Mouse (Mus musculus): ENCODE data around the gene Prelp.

Prelp gene

GRCm38 (mm10) chr1:133918088-133918470, 3.1 kb downstream of the Prelp start:
- no peak for DNase-seq (ENCODE audit: low read depth, low spot score)
- Histone ChIP-seq H3K27me3 (ENCODE audit: control insufficient read depth, insufficient read depth, low read length, poor library complexity, severe bottlenecking) (no peaks in the 10 kb centered on the region), H3K36me3 (ENCODE audit: control insufficient read depth, insufficient read depth, low read length, poor library complexity, severe bottlenecking) (no peaks in the 10 kb centered on the region)

GRCm38 (mm10) chr1:133917456-133918087, 3.6 kb downstream of the Prelp start:
- no peaks in the 10 kb centered on the region for H3K27me3 ChIP-seq (ENCODE audit: control insufficient read depth, insufficient read depth, low read length, poor library complexity, severe bottlenecking)
- H3K36me3 ChIP-seq (ENCODE audit: control insufficient read depth, insufficient read depth, low read length, poor library complexity, severe bottlenecking): no peaks in the 10 kb centered on the region
- DNase-seq (ENCODE audit: low read depth, low spot score): no peak

DNA sequence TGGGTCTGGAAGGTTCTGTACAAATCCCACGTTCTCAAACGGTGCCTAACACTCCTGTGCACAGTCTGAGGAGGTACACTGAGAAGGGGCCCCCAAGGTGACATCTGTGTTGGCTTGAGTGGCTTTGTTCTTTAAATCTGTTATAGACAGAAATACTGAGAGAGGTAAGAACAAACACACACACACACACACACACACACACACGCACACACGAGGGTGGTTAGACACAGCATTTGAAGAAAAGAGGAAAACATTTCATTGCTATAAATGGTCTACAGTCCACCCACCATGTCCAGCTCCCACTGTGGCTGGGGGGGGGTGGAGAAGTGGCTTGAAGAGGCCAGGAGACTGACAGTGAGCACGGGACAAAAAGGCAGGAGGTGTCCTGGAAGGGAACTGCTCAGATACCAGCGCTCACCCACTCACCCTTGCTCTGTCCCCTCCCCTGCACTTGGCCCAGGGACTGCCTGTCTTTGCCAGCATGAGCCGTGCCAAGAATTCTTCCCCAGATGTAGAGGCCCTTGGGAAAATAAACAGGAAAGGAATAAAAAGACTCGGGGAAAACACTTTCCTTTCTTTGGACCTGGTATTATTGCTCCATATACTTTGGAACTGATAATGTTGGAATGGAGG, 5.4 kb downstream of the Prelp start:
- DNase-seq (ENCODE audit: low read depth, low spot score): no peak
- Histone ChIP-seq H3K27me3 (ENCODE audit: control insufficient read depth, insufficient read depth, low read length, poor library complexity, severe bottlenecking) (no peaks in the 10 kb centered on the region), H3K36me3 (ENCODE audit: control insufficient read depth, insufficient read depth, low read length, poor library complexity, severe bottlenecking) (no peaks in the 10 kb centered on the region)

- no peaks in the 10 kb centered on the region for H3K27me3 ChIP-seq (ENCODE audit: control insufficient read depth, insufficient read depth, low read length, poor library complexity, severe bottlenecking)
- DNase-seq (ENCODE audit: low read depth, low spot score): no peak
- H3K36me3 ChIP-seq (ENCODE audit: control insufficient read depth, insufficient read depth, low read length, poor library complexity, severe bottlenecking): no peaks in the 10 kb centered on the region
Measured at GRCm38 (mm10) chr1:133915115-133915514, 6.1 kb downstream of the Prelp start.

DNA sequence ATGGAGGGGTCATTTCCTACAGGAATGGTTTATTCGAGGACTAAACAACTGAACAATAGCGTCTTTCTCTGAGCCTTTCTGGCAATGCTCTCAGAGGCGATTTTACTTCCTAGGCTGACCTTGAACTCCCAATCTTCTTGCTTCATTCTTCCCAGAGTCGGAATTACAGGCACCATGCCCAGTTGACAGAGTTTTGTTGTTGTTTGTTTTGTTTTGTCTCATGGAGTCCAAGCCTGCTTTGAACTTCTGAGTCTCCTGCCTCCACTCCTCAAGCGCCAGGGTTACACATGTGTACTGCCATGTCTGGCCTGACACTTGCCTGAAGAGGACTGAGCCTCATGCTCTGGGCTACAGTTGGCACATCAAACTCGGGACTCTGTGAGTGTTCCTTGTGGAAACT, 8.2 kb downstream of the Prelp start:
- Histone ChIP-seq H3K27me3 (ENCODE audit: control insufficient read depth, insufficient read depth, low read length, poor library complexity, severe bottlenecking) (no peaks in the 10 kb centered on the region), H3K36me3 (ENCODE audit: control insufficient read depth, insufficient read depth, low read length, poor library complexity, severe bottlenecking) (no peaks in the 10 kb centered on the region)
- no peak for DNase-seq (ENCODE audit: low read depth, low spot score)

DNA sequence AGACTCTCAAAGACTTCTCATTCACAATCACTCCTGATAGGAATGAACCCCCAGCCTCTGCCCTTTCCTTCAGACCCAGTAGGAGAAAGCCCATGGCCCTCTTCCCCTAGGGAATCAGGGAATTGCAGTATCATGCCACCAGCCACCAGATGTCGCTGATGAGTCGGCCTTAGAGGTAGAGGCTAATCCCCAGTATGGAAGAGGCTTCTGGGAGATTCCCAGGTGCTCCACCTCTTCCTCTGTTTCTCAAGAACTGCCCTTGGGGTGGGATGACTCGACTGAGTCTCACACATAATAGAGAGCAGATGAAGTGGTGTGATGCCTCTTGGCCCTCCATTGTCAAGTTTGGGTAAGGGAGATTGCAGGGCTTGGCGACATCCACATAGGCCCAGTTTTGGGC, 9.8 kb downstream of the Prelp start:
- DNase-seq (ENCODE audit: low read depth, low spot score): peak; percentile 59
- H3K36me3 ChIP-seq (ENCODE audit: control insufficient read depth, insufficient read depth, low read length, poor library complexity, severe bottlenecking): no peaks in the 10 kb centered on the region
- no peaks in the 10 kb centered on the region for H3K27me3 ChIP-seq (ENCODE audit: control insufficient read depth, insufficient read depth, low read length, poor library complexity, severe bottlenecking)

GRCm38 (mm10) chr1:133911008-133911407, 10.2 kb downstream of the Prelp start:
- H3K36me3 ChIP-seq (ENCODE audit: control insufficient read depth, insufficient read depth, low read length, poor library complexity, severe bottlenecking): no peaks in the 10 kb centered on the region
- no peaks in the 10 kb centered on the region for H3K27me3 ChIP-seq (ENCODE audit: control insufficient read depth, insufficient read depth, low read length, poor library complexity, severe bottlenecking)
- DNase-seq (ENCODE audit: low read depth, low spot score): no peak

DNA sequence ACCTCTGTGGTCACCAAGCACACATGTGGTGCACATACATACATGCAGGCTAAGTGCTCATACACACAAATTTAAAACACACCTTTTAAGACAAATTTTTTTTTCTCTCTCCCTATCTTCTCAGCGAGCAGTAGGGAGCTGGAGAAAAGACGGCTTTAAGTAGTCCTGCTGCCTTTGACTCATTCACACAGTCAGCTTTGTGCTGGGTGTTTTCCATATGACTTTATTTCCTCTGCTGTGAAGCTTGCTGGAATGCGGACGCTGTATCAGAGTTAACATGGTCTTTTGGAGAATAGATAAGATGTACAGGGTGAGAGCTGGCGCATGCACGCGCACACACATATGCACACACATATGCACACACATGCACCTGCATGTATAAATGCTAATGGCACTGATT, 11.1 kb downstream of the Prelp start:
- H3K36me3 ChIP-seq (ENCODE audit: control insufficient read depth, insufficient read depth, low read length, poor library complexity, severe bottlenecking): no peaks in the 10 kb centered on the region
- DNase-seq (ENCODE audit: low read depth, low spot score): no peak
- H3K27me3 ChIP-seq (ENCODE audit: control insufficient read depth, insufficient read depth, low read length, poor library complexity, severe bottlenecking): no peaks in the 10 kb centered on the region

GRCm38 (mm10) chr1:133908659-133909575, 12.3 kb downstream of the Prelp start:
- H3K27me3 ChIP-seq (ENCODE audit: control insufficient read depth, insufficient read depth, low read length, poor library complexity, severe bottlenecking): no peaks in the 10 kb centered on the region
- no peaks in the 10 kb centered on the region for H3K36me3 ChIP-seq (ENCODE audit: control insufficient read depth, insufficient read depth, low read length, poor library complexity, severe bottlenecking)
- no peak for DNase-seq (ENCODE audit: low read depth, low spot score)

DNA sequence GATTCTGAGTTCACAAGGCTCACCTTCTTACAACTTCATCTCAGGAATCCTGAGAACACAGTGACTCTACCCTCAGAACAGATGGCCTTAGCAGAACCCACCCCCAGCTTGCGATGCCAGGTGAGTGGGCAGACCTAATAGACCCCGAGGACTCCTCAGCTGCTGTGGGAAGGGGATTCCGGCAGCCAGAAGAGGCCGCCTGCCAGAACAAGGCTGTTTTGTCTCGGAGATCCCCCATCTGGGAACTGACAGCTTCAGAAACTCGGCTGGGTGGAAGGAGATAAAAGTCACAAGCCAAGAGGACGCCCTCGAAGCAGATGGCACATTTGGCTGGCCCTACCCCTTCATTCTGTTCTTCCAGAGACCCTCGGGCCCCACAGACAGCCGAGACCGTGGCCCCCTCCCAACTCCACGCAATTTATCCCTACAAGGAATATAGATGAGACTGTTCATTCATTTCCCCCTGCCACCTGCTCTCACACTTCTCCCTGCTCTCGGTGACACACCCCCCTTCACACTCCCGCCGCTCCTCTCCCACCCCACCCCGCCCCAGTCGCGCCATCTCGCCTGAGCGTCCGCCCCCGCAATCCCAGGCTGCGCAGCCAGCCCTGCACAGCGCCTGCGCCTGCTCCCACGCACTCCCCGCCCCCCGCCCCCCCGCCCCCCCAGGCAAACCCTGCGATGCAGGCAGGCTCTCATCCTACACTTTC, 13.1 kb downstream of the Prelp start, which contains the start of gene Optc:
Optc (minus strand) TSS at position 51 of the 710 bp plus-strand sequence.
- H3K27me3 ChIP-seq (ENCODE audit: control insufficient read depth, insufficient read depth, low read length, poor library complexity, severe bottlenecking): no peaks in the 10 kb centered on the region
- H3K36me3 ChIP-seq (ENCODE audit: control insufficient read depth, insufficient read depth, low read length, poor library complexity, severe bottlenecking): no peaks in the 10 kb centered on the region
- no peak for DNase-seq (ENCODE audit: low read depth, low spot score)

DNA sequence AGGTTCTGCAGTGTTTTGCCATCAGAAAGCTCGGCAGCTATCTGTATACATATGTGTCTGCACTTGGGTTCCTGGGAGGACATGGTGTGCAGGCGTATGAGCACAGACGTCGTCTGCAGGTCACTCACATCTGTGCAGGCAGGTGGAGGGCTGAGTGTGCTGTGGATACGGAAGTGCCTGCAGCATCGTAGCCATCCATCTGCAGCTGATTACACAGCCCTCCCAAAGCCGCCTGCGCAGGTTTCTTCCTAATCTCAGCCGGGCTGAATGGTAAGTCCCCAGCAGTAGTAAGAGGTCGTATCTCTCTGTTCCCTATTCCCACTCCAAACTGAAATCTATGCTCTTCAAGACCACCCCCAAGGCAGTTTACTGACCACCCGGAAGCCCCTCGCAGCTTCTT, 14.8 kb downstream of the Prelp start:
- H3K36me3 ChIP-seq (ENCODE audit: control insufficient read depth, insufficient read depth, low read length, poor library complexity, severe bottlenecking): no peaks in the 10 kb centered on the region
- no peak for DNase-seq (ENCODE audit: low read depth, low spot score)
- H3K27me3 ChIP-seq (ENCODE audit: control insufficient read depth, insufficient read depth, low read length, poor library complexity, severe bottlenecking): no peaks in the 10 kb centered on the region

DNA sequence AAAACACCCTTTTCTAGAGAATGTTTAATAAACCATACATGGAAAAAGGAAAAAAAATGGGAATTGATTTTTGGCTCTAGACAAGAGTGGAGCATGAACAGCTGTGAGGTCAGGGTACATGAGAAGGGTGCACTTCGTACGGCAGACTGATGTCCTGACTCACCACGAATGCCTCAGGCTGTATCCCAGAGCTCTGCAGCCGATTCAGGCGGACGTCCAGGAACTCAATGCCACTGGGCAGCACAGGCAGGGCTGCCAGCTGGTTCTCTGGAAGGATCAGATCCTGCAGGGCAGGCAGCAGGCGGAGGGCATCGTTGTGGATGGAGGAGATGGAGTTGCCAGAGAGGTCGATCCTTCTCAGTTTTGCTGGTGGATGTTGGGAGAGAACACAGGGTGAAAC, 20.4 kb downstream of the Prelp start:
- Histone ChIP-seq H3K27me3 (ENCODE audit: control insufficient read depth, insufficient read depth, low read length, poor library complexity, severe bottlenecking) (no peaks in the 10 kb centered on the region), H3K36me3 (ENCODE audit: control insufficient read depth, insufficient read depth, low read length, poor library complexity, severe bottlenecking) (no peaks in the 10 kb centered on the region)
- no peak for DNase-seq (ENCODE audit: low read depth, low spot score)

GRCm38 (mm10) chr1:133899043-133899542, 22.1 kb downstream of the Prelp start:
- Histone ChIP-seq H3K27me3 (ENCODE audit: control insufficient read depth, insufficient read depth, low read length, poor library complexity, severe bottlenecking) (no peaks in the 10 kb centered on the region), H3K36me3 (ENCODE audit: control insufficient read depth, insufficient read depth, low read length, poor library complexity, severe bottlenecking) (no peaks in the 10 kb centered on the region)
- no peak for DNase-seq (ENCODE audit: low read depth, low spot score)

DNA sequence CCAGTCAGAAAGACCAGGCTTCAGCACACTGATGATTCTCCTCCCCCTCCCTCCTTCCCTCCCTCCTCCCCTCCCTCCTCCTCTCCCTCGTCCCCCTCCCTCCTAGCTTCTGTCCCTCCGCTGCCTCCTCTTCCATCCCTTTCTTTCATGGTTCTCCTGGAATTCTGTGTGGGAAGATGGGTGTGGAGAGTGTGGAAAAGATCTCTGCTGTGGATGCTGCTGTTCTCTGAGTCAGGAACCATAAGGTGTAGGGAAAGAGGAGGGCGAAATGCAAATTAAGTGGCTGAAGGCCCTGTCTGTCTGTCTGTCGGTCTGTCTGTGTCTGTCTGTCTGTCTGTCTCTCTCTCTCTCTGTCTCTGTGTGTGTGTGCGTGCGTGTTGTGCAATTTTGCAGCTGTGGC, 23.9 kb downstream of the Prelp start:
- Histone ChIP-seq H3K27me3 (ENCODE audit: control insufficient read depth, insufficient read depth, low read length, poor library complexity, severe bottlenecking) (no peaks in the 10 kb centered on the region), H3K36me3 (ENCODE audit: control insufficient read depth, insufficient read depth, low read length, poor library complexity, severe bottlenecking) (no peaks in the 10 kb centered on the region)
- DNase-seq (ENCODE audit: low read depth, low spot score): no peak

All from splenic B cell, adult 2 months (primary cell).